Mouse (Mus musculus) ES-Bruce4 (cell line): Measurements from ENCODE around the gene Tagln2. TPM values are rescaled to one million over a fixed set of nuclear protein-coding genes. Genes with fewer than 3 reads are reported as not detected.
A peak's percentile ranks its signal among the peaks of the same experiment; 100 is the strongest.

Experiments
- H3K27ac ChIP-seq: 2 replicates; pipeline ENCODE4 v1.5.1; 2012; ENCODE audit warnings: low read length, inconsistent platforms; ENCODE audit not compliant: insufficient read depth
- H3K27me3 ChIP-seq: 2 replicates; pipeline ENCODE4 v1.6.1; 2012; ENCODE audit warnings: mild to moderate bottlenecking, low read length, inconsistent platforms; ENCODE audit not compliant: control insufficient read depth, poor library complexity, insufficient read depth, severe bottlenecking
- H3K36me3 ChIP-seq: 2 replicates; pipeline ENCODE4 v1.6.1; 2012; ENCODE audit warnings: inconsistent platforms, mild to moderate bottlenecking, low read length, moderate library complexity; ENCODE audit not compliant: control insufficient read depth, poor library complexity, insufficient read depth, severe bottlenecking
- H3K4me1 ChIP-seq: one replicate; pipeline ENCODE4 v1.8.1; 2011; ENCODE audit warnings: low read length; ENCODE audit not compliant: control insufficient read depth, insufficient read depth
- H3K4me3 ChIP-seq: 2 replicates; pipeline ENCODE4 v1.5.1; 2011; ENCODE audit warnings: low read depth, mild to moderate bottlenecking, low read length
- H3K9ac ChIP-seq: 2 replicates; pipeline ENCODE4 v1.6.1; 2012; ENCODE audit warnings: low read depth, mild to moderate bottlenecking, inconsistent platforms; ENCODE audit not compliant: poor library complexity, severe bottlenecking
- H3K9me3 ChIP-seq: replicated peaks from 2 replicates; pipeline ENCODE4 v1.6.1; 2012; ENCODE audit warnings: mild to moderate bottlenecking, low read length, inconsistent platforms; ENCODE audit not compliant: control insufficient read depth, poor library complexity, insufficient read depth, severe bottlenecking
- CTCF ChIP-seq: IDR thresholded peaks from one replicate; pipeline ENCODE4 v1.8.1; 2011; ENCODE audit warnings: low read depth, low read length
- EP300 ChIP-seq: IDR thresholded peaks from 2 replicates; pipeline ENCODE4 v1.6.1; 2011; ENCODE audit warnings: low read depth, low read length; ENCODE audit not compliant: insufficient read depth
- POLR2A ChIP-seq: IDR thresholded peaks from one replicate; pipeline ENCODE4 v1.8.1; 2011; ENCODE audit warnings: low read length; ENCODE audit not compliant: insufficient read depth
- polyA plus RNA-seq: library from polyadenylated mRNA; stranded (reverse); fragments of >200 nt; gene quantifications from 2 replicates; pipeline ENCODE4 v1.2.4, GENCODE M21; 2011; ENCODE audit warnings: low read depth; ENCODE audit not compliant: missing spikeins, insufficient read depth, insufficient read length

The Tagln2 gene
- polyA plus RNA-seq, 1 experiment, result 269 TPM

- Histone ChIP-seq H3K4me1 (peaks cover 2% of the 10 kb centered on the region), H3K9ac (no peak overlapping the region), H3K27me3 (no peaks in the 10 kb centered on the region), H3K27ac (no peak overlapping the region), H3K9me3 (no peaks in the 10 kb centered on the region), H3K36me3 (peaks cover 13% of the 10 kb centered on the region), H3K4me3 (no peak overlapping the region)
- TF ChIP-seq EP300, result no peak
- TF ChIP-seq POLR2A, result no peak
- TF ChIP-seq CTCF, result no peak
Observed at GRCm38 (mm10) chr1:172509235-172509634, 9.4 kb downstream of the Tagln2 start.

GRCm38 (mm10) chr1:172509983-172510382, 10.1 kb downstream of the Tagln2 start:
- no peak overlapping the region for H3K27ac ChIP-seq
- no peak for TF ChIP-seq POLR2A
- TF ChIP-seq CTCF, result no peak
- TF ChIP-seq EP300, result no peak
- no peaks in the 10 kb centered on the region for H3K9me3 ChIP-seq
- H3K4me3 ChIP-seq, result 0 out of 2 replicates have a peak overlapping the region, but pooled peaks have one; percentile 26
- peaks cover 13% of the 10 kb centered on the region for H3K36me3 ChIP-seq
- H3K9ac ChIP-seq, result 0 out of 2 replicates have a peak overlapping the region, but pooled peaks have one; percentile 7
- H3K4me1 ChIP-seq, result peaks cover 2% of the 10 kb centered on the region
- H3K27me3 ChIP-seq, result no peaks in the 10 kb centered on the region

GRCm38 (mm10) chr1:172510421-172510972, 10.7 kb downstream of the Tagln2 start:
- TF ChIP-seq POLR2A (no peak), EP300 (no peak), CTCF (no peak)
- Histone ChIP-seq H3K4me1 (peaks cover 2% of the 10 kb centered on the region), H3K36me3 (peaks cover 13% of the 10 kb centered on the region), H3K4me3 (0 out of 2 replicates have a peak overlapping the region, but pooled peaks have one; percentile 26), H3K27ac (no peak overlapping the region), H3K9me3 (no peaks in the 10 kb centered on the region), H3K9ac (0 out of 2 replicates have a peak overlapping the region, but pooled peaks have one; percentile 7), H3K27me3 (no peaks in the 10 kb centered on the region)

- Histone ChIP-seq H3K36me3 (no peaks in the 10 kb centered on the region), H3K4me3 (no peak overlapping the region), H3K9me3 (no peaks in the 10 kb centered on the region), H3K27me3 (no peaks in the 10 kb centered on the region), H3K4me1 (peaks cover 2% of the 10 kb centered on the region), H3K9ac (0 out of 2 replicates have a peak overlapping the region, but pooled peaks have one; percentile 23), H3K27ac (no peak overlapping the region)
- TF ChIP-seq EP300 (no peak), CTCF (peak; percentile 37)
Observed at GRCm38 (mm10) chr1:172512962-172513361, 13.1 kb downstream of the Tagln2 start.

GRCm38 (mm10) chr1:172513525-172514212, 13.8 kb downstream of the Tagln2 start:
- H3K4me1 ChIP-seq, result peaks cover 2% of the 10 kb centered on the region
- no peak overlapping the region for H3K4me3 ChIP-seq
- no peaks in the 10 kb centered on the region for H3K36me3 ChIP-seq
- no peak overlapping the region for H3K27ac ChIP-seq
- no peaks in the 10 kb centered on the region for H3K27me3 ChIP-seq
- no peaks in the 10 kb centered on the region for H3K9me3 ChIP-seq
- TF ChIP-seq CTCF (no peak), EP300 (no peak), POLR2A (no peak)
- 0 out of 2 replicates have a peak overlapping the region, but pooled peaks have one; percentile 23 for H3K9ac ChIP-seq

GRCm38 (mm10) chr1:172514213-172514529, 14.3 kb downstream of the Tagln2 start:
- H3K27me3 ChIP-seq, result no peaks in the 10 kb centered on the region
- H3K9ac ChIP-seq, result no peak overlapping the region
- TF ChIP-seq EP300 (no peak), POLR2A (no peak), CTCF (no peak)
- H3K36me3 ChIP-seq, result no peaks in the 10 kb centered on the region
- peaks cover 2% of the 10 kb centered on the region for H3K4me1 ChIP-seq
- no peaks in the 10 kb centered on the region for H3K9me3 ChIP-seq
- no peak overlapping the region for H3K4me3 ChIP-seq
- no peak overlapping the region for H3K27ac ChIP-seq
